Mouse (Mus musculus) testis, adult 2 months (tissue): ENCODE measurements around the gene Rad18. TPM values are rescaled to one million over a fixed set of nuclear protein-coding genes. Genes with fewer than 3 reads are reported as not detected.

Experiments
- H3K27ac ChIP-seq: fragments of 200-500 bp; 2 replicates; pipeline ENCODE4 v1.5.1; 2012; ENCODE audit warnings: low read depth, low read length; ENCODE audit not compliant: control insufficient read depth, insufficient read depth
- H3K27me3 ChIP-seq: fragments of 200-500 bp; 2 replicates; pipeline ENCODE4 v1.6.1; 2012; ENCODE audit warnings: mild to moderate bottlenecking, low read length, moderate library complexity; ENCODE audit not compliant: control insufficient read depth, insufficient read depth
- H3K36me3 ChIP-seq: fragments of 200-500 bp; 2 replicates; pipeline ENCODE4 v1.6.1; 2012; ENCODE audit warnings: mild to moderate bottlenecking, low read length; ENCODE audit not compliant: control insufficient read depth, insufficient read depth
- H3K4me1 ChIP-seq: fragments of 200-500 bp; 2 replicates; pipeline ENCODE4 v1.6.1; 2012; ENCODE audit warnings: low read length; ENCODE audit not compliant: control insufficient read depth, insufficient read depth
- H3K4me3 ChIP-seq: fragments of 200-500 bp; 2 replicates; pipeline ENCODE4 v1.5.1; 2012; ENCODE audit warnings: low read depth, mild to moderate bottlenecking, low read length, moderate library complexity, mixed read lengths; ENCODE audit not compliant: control insufficient read depth
- CTCF ChIP-seq: fragments of 200-500 bp; IDR thresholded peaks from 2 replicates; pipeline ENCODE4 v1.5.1; 2012; ENCODE audit warnings: low read depth, mild to moderate bottlenecking, inconsistent platforms, low read length, moderate library complexity; ENCODE audit not compliant: control insufficient read depth, insufficient read depth, insufficient replicate concordance
- POLR2A ChIP-seq: fragments of 200-500 bp; IDR thresholded peaks from 2 replicates; pipeline ENCODE4 v1.6.1; 2012; ENCODE audit warnings: low read depth, mild to moderate bottlenecking, inconsistent platforms, low read length, moderate library complexity; ENCODE audit not compliant: control insufficient read depth
- polyA plus RNA-seq: library from polyadenylated mRNA; depleted of rRNA; stranded (reverse); fragments of >200 nt; gene quantifications from 2 replicates; pipeline ENCODE4 v1.2.3, GENCODE M21; 2012; rRNA removed

Gene Rad18
- polyA plus RNA-seq, result 21.1 and 24.1 TPM in 2 replicates

DNA sequence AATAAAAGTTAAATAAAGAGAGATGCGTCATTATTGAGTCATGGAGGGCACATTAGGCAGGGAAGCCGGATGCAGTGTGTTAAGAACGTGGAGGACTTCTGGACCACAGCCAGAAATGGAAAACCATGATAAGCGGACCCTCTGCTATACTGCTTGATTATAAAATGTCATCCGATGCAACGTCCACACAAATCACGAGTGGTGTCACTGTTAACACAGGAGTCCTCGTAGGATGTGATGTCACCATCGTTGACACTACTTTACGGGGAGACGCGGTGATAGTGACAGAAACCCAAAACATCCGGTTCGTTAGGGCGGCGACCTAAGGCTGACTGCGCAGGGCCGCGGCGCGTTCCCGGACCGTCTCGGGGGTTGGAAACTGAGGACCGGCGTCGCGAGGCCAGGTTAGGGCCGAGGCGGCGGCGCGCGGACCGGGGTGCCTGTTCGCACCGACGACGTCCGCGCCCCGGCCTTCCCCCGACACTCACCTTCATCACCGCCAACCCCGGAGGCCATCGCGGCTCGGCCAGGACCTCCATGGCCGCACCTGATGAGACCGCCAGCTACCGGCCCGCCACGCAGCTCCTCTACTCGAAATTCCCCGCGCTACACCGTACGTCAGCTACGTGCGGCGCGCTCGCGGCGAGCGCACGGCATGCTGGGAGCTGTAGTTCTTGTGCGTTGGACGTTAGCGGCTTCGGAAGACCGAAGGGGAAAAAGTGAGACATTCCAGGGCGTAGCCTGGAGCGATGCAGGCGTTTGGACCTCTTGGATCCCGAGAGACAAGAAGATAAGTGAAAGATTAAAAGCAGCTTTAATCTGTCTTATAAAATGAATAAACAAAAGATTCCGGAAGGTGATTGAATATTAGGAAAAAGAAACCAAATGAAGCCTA, at the start of gene Rad18:
Gene Rad18 (minus strand): TSS at position 631 of the 895 bp plus-strand sequence.
- Histone ChIP-seq H3K4me1 (peaks cover 6% of the 10 kb centered on the region), H3K27ac (peak within 1 kb of the TSS; percentile 99), H3K4me3 (peak within 1 kb of the TSS; percentile 100), H3K27me3 (no peaks in the 10 kb centered on the region), H3K36me3 (peaks cover 3% of the 10 kb centered on the region; the same call in 1 of the 2 replicates)
- TF ChIP-seq CTCF (no peak), POLR2A (peak; percentile 94)

DNA sequence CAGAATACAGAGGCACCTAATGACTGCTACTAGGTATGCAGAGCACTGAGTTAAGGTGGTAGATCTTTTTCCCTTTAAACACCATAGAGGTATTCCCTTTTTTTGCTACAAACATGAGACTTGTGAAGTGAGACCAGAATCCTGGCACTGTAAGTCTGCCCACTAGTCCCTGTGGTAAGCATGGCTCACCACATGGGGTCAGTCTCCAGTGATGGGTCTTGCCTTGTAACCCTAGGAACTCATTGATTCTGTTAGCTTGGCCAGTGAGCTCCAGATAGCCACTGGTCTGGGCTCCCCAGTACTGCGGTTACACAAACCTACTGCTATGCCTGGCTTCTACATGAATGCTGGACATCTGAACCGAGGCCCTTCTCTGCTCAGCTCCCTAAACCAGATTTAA, 45.8 kb upstream of the Rad18 start:
- TF ChIP-seq CTCF (no peak), POLR2A (no peak)
- H3K36me3 ChIP-seq, result no peaks in the 10 kb centered on the region
- peaks cover 2% of the 10 kb centered on the region; the same call in 1 of the 2 replicates for H3K4me1 ChIP-seq
- H3K27ac ChIP-seq, result no peak overlapping the region
- no peaks in the 10 kb centered on the region for H3K27me3 ChIP-seq
- H3K4me3 ChIP-seq, result no peak overlapping the region

DNA sequence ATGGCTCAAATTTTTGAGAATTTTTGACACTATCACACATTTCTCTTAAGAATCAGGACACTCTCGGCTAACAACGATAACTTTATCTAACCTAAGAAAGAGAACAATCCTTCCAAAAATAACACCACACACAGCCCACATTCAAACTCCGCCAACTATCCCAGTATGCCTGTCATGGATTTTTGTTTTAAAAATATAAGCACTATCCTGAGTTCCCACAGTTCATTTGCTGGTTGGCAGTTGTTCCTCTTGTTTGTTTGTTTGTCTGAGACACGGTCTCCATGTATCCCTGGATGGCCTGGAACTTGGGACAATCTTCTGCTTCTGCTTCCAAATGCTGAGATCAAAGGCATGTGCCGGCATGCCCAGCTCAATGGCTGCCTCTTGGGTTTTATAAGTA, 45.3 kb upstream of the Rad18 start:
- Histone ChIP-seq H3K4me1 (peaks cover 2% of the 10 kb centered on the region; the same call in 1 of the 2 replicates), H3K36me3 (no peaks in the 10 kb centered on the region), H3K27me3 (no peaks in the 10 kb centered on the region), H3K27ac (no peak overlapping the region), H3K4me3 (no peak overlapping the region)
- TF ChIP-seq CTCF (no peak), POLR2A (no peak)

DNA sequence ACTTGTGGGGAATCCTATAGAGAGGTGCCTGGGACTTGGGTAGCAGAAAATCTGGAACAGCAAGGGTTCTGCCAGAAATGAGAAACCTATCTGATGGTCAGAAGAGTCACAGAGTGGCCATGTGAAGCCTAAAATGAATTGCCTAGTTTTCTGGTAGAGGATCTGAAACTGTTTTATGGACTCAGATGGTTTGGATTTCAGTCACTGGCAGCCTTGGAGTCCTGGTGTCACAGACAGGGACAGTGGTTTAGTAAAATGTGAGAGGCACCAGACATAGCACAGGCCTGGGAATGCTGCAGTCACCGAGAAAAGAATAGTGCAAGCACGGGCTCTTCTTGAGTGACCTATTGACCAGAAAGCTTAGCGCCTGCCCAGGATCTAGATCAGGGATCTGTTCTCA, 43.1 kb upstream of the Rad18 start:
- no peaks in the 10 kb centered on the region for H3K27me3 ChIP-seq
- peak overlapping the region; percentile 64 for H3K4me3 ChIP-seq
- no peaks in the 10 kb centered on the region for H3K36me3 ChIP-seq
- H3K27ac ChIP-seq, result no peak overlapping the region
- TF ChIP-seq POLR2A (no peak), CTCF (no peak)
- H3K4me1 ChIP-seq, result peaks cover 2% of the 10 kb centered on the region

DNA sequence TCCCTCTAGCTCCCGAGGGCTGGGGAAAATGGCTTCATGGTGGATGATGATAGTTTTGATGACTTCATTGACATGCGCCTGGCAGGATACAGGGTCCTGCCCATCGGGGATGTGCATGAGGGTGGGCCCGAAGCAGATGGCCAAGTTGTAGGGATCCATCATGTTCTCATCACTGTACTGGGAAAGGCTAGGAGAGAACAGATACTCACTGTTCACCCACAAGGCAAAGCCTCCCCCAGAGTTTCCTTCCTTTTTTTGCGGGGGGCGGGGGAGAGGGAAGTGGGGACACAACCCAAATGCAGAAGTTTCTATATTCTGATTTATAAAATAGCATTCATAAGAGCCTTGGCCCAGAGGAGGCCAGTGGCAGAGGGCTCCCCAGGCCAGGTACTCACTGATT, 42.4 kb upstream of the Rad18 start:
- no peak overlapping the region for H3K4me3 ChIP-seq
- H3K4me1 ChIP-seq, result no peaks in the 10 kb centered on the region; the same call in 1 of the 2 replicates
- TF ChIP-seq POLR2A (no peak), CTCF (no peak)
- no peaks in the 10 kb centered on the region for H3K36me3 ChIP-seq
- H3K27me3 ChIP-seq, result no peaks in the 10 kb centered on the region
- H3K27ac ChIP-seq, result no peak overlapping the region

DNA sequence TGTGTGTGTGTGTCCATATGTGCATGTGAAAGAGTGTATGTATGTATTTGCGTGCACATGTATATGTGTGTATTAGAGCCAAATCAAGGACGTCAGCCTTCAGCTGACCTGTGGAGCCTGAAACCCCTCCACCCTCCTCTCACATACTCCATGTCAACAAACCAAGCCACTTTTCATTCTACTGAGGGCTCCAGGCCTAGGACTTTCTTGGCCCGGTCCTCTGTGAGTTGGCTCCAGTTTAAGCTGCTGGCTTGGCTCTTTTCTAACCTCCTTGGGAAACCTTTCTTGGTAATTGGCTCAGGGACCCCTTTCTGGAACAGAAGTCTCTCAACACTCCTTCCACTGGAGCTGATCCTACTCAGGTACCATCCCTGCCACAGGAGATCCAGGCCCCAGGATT, 40.0 kb upstream of the Rad18 start:
- H3K27ac ChIP-seq, result no peak overlapping the region
- no peak for TF ChIP-seq CTCF
- TF ChIP-seq POLR2A, result no peak
- no peaks in the 10 kb centered on the region for H3K36me3 ChIP-seq
- H3K27me3 ChIP-seq, result no peaks in the 10 kb centered on the region
- H3K4me3 ChIP-seq, result peak overlapping the region; percentile 5; the same call in 1 of the 2 replicates
- H3K4me1 ChIP-seq, result no peaks in the 10 kb centered on the region; the same call in 1 of the 2 replicates

DNA sequence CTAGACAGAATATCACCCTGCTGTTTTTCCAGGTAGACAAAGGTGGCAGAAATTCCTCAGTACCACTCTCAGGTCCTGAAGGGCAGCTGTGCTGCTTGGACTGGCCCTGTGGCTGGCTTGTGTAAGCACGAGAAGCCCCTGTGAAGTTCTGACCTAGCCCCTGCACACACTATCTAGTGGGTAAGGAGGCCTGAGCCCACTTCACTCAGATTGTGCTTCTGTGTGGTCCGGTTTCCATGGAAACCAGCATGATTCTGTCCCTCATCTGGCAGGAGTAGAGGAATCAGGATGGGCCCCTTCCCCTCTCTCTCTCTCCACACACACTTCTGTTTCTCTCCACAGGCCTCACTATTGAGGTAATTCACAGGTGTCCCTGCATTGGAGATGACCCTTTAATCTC, 38.6 kb upstream of the Rad18 start:
- no peaks in the 10 kb centered on the region; the same call in 1 of the 2 replicates for H3K4me1 ChIP-seq
- H3K36me3 ChIP-seq, result no peaks in the 10 kb centered on the region
- no peaks in the 10 kb centered on the region for H3K27me3 ChIP-seq
- TF ChIP-seq CTCF (no peak), POLR2A (no peak)
- peak overlapping the region; percentile 39; the same call in 1 of the 2 replicates for H3K4me3 ChIP-seq
- H3K27ac ChIP-seq, result no peak overlapping the region
